Mouse (Mus musculus) forebrain, embryonic 11.5 days (tissue): ENCODE data around the gene Copg2. TPM values are rescaled to one million over a fixed set of nuclear protein-coding genes. Genes with fewer than 3 reads are reported as not detected.

Experiments
- ATAC-seq: fragments of 200-750 bp; cut with Nextera tagmentation; replicated peaks from 2 replicates; pipeline ENCODE4 v1.8.0; 2017; ENCODE audit warnings: moderate TSS enrichment; ENCODE audit not compliant: low FRiP score
- DNase-seq: peaks from one replicate; pipeline ENCODE4 v3.0.0-alpha.2; 2017; ENCODE audit warnings: low spot score
- H3K27ac ChIP-seq: fragments of 300-500 bp; sonication (generic); 2 replicates; pipeline ENCODE4 v1.5.1; 2014; ENCODE audit warnings: low read depth, low read length
- H3K27me3 ChIP-seq: fragments of 300-500 bp; sonication (generic); 2 replicates; pipeline ENCODE4 v1.6.1; 2014; ENCODE audit warnings: mild to moderate bottlenecking, low read length, mixed read lengths; ENCODE audit not compliant: control insufficient read depth, insufficient read depth
- H3K36me3 ChIP-seq: fragments of 300-500 bp; sonication (generic); 2 replicates; pipeline ENCODE4 v1.6.1; 2014; ENCODE audit warnings: mild to moderate bottlenecking, low read length, moderate library complexity, mixed read lengths; ENCODE audit not compliant: control insufficient read depth, insufficient read depth
- H3K4me1 ChIP-seq: fragments of 300-500 bp; sonication (generic); replicated peaks from 2 replicates; pipeline ENCODE4 v1.6.1; 2014; ENCODE audit warnings: low read length, mixed read lengths; ENCODE audit not compliant: control insufficient read depth, insufficient read depth
- H3K4me2 ChIP-seq: fragments of 300-500 bp; sonication (generic); 2 replicates; pipeline ENCODE4 v1.6.1; 2014; ENCODE audit warnings: low read depth, mild to moderate bottlenecking, low read length, moderate library complexity, mixed read lengths; ENCODE audit not compliant: severe bottlenecking
- H3K4me3 ChIP-seq: fragments of 300-500 bp; sonication (generic); 2 replicates; pipeline ENCODE4 v1.5.1; 2014; ENCODE audit warnings: low read depth, low read length
- H3K9ac ChIP-seq: fragments of 300-500 bp; sonication (generic); 2 replicates; pipeline ENCODE4 v1.6.1; 2014; ENCODE audit warnings: low read length
- H3K9me3 ChIP-seq: fragments of 300-500 bp; sonication (generic); 2 replicates; pipeline ENCODE4 v1.6.1; 2016; ENCODE audit warnings: low read length, mixed read lengths; ENCODE audit not compliant: control insufficient read depth
- WGBS: fragments of 180-500 bp; shearing (Covaris S2); extraction: QIAGEN DNeasy Blood & Tissue Kit; methylation state at CpG from one replicate; pipeline ENCODE4 v1.1.7; 2014; 5-methylcytosine and 5-hydroxymethylcytosine counted together
- polyA plus RNA-seq: library from polyadenylated mRNA; unstranded; fragments of >200 nt; fragmentation: Nextera tagmentation; extraction: Ambion mirVana; gene quantifications from 2 replicates; pipeline ENCODE4 v1.2.1, GENCODE M21; 2014

The Copg2 gene
- polyA plus RNA-seq, 1 experiment from 2014 or later: 44.5 TPM

GRCm38 (mm10) chr6:30904033-30904432, 7.4 kb upstream of the Copg2 start:
- H3K4me1 ChIP-seq: no peaks in the 10 kb centered on the region
- H3K4me3 ChIP-seq: no peak overlapping the region
- H3K27ac ChIP-seq: no peak overlapping the region
- no peaks in the 10 kb centered on the region for H3K9me3 ChIP-seq
- no peak overlapping the region for H3K4me2 ChIP-seq
- H3K27me3 ChIP-seq: no peaks in the 10 kb centered on the region
- no peak overlapping the region for H3K9ac ChIP-seq
- no peak for ATAC-seq
- no peak for DNase-seq
- 61% methylated on average over 3 of the region's 3 CpGs for WGBS
- H3K36me3 ChIP-seq: no peaks in the 10 kb centered on the region

- Histone ChIP-seq H3K4me1 (peaks cover 5% of the 10 kb centered on the region), H3K36me3 (no peaks in the 10 kb centered on the region), H3K4me3 (no peak overlapping the region), H3K4me2 (no peak overlapping the region; the same call in 1 of the 2 replicates), H3K9ac (no peak overlapping the region), H3K27ac (no peak overlapping the region), H3K27me3 (no peaks in the 10 kb centered on the region), H3K9me3 (no peaks in the 10 kb centered on the region)
- WGBS: 74% methylated on average over 6 of the region's 6 CpGs
- ATAC-seq (no peak), DNase-seq (no peak)
Observed at GRCm38 (mm10) chr6:30897520-30897919, 926 bp upstream of the Copg2 start.

- Histone ChIP-seq H3K27ac (peak overlapping the region; percentile 97), H3K9ac (peak overlapping the region; percentile 82), H3K27me3 (no peaks in the 10 kb centered on the region), H3K4me2 (peak overlapping the region; percentile 53), H3K36me3 (no peaks in the 10 kb centered on the region), H3K4me3 (peak overlapping the region; percentile 60), H3K9me3 (no peaks in the 10 kb centered on the region), H3K4me1 (peaks cover 5% of the 10 kb centered on the region)
- 23% methylated on average over 8 of the region's 8 CpGs for WGBS
- ATAC-seq (no peak), DNase-seq (no peak)
Observed at GRCm38 (mm10) chr6:30896986-30897327, 363 bp upstream of the Copg2 start.

- Histone ChIP-seq H3K9me3 (no peaks in the 10 kb centered on the region), H3K36me3 (no peaks in the 10 kb centered on the region; the same call in 1 of the 2 replicates), H3K4me3 (peak overlapping the region; percentile 60), H3K27ac (peak overlapping the region; percentile 97), H3K9ac (peak overlapping the region; percentile 82), H3K27me3 (no peaks in the 10 kb centered on the region), H3K4me2 (peak overlapping the region; percentile 53), H3K4me1 (peaks cover 5% of the 10 kb centered on the region)
- ATAC-seq (no peak; the same call in 1 of the 2 replicates), DNase-seq (no peak)
- 26% methylated on average over 3 of the region's 3 CpGs for WGBS
Observed at GRCm38 (mm10) chr6:30895819-30896194, 787 bp downstream of the Copg2 start.

- DNase-seq (no peak), ATAC-seq (no peak)
- no peaks in the 10 kb centered on the region for H3K27me3 ChIP-seq
- H3K4me1 ChIP-seq: peaks cover 5% of the 10 kb centered on the region
- no peaks in the 10 kb centered on the region for H3K9me3 ChIP-seq
- H3K27ac ChIP-seq: no peak overlapping the region
- no peak overlapping the region for H3K4me2 ChIP-seq
- no peaks in the 10 kb centered on the region; the same call in 1 of the 2 replicates for H3K36me3 ChIP-seq
- H3K9ac ChIP-seq: no peak overlapping the region
- 86% methylated on average over 4 of the region's 4 CpGs for WGBS
- H3K4me3 ChIP-seq: no peak overlapping the region
Observed at GRCm38 (mm10) chr6:30893081-30893480, 3.5 kb downstream of the Copg2 start.

GRCm38 (mm10) chr6:30891761-30892160, 4.8 kb downstream of the Copg2 start:
- DNase-seq (no peak), ATAC-seq (no peak)
- Histone ChIP-seq H3K9ac (no peak overlapping the region), H3K9me3 (no peaks in the 10 kb centered on the region), H3K4me1 (peaks cover 2% of the 10 kb centered on the region; the same call in 1 of the 2 replicates), H3K36me3 (no peaks in the 10 kb centered on the region; the same call in 1 of the 2 replicates), H3K27ac (no peak overlapping the region), H3K4me2 (no peak overlapping the region), H3K27me3 (no peaks in the 10 kb centered on the region), H3K4me3 (no peak overlapping the region)

- Histone ChIP-seq H3K27ac (no peak overlapping the region), H3K27me3 (no peaks in the 10 kb centered on the region), H3K36me3 (no peaks in the 10 kb centered on the region; the same call in 1 of the 2 replicates), H3K9ac (no peak overlapping the region), H3K4me1 (no peaks in the 10 kb centered on the region), H3K9me3 (no peaks in the 10 kb centered on the region), H3K4me3 (no peak overlapping the region), H3K4me2 (no peak overlapping the region)
- no peak for DNase-seq
- 86% methylated on average over 3 of the region's 3 CpGs for WGBS
- no peak for ATAC-seq
Observed at GRCm38 (mm10) chr6:30884856-30885255, 11.7 kb downstream of the Copg2 start.

GRCm38 (mm10) chr6:30883491-30883890, 13.1 kb downstream of the Copg2 start:
- no peaks in the 10 kb centered on the region for H3K27me3 ChIP-seq
- ATAC-seq: no peak
- no peaks in the 10 kb centered on the region for H3K9me3 ChIP-seq
- 92% methylated on average over 4 of the region's 4 CpGs for WGBS
- H3K4me2 ChIP-seq: no peak overlapping the region
- no peak overlapping the region for H3K27ac ChIP-seq
- H3K36me3 ChIP-seq: no peaks in the 10 kb centered on the region; the same call in 1 of the 2 replicates
- no peak overlapping the region for H3K9ac ChIP-seq
- DNase-seq: no peak
- H3K4me3 ChIP-seq: no peak overlapping the region
- no peaks in the 10 kb centered on the region for H3K4me1 ChIP-seq

GRCm38 (mm10) chr6:30876661-30877060, 19.9 kb downstream of the Copg2 start:
- H3K4me1 ChIP-seq: no peaks in the 10 kb centered on the region
- no peak overlapping the region for H3K9ac ChIP-seq
- H3K36me3 ChIP-seq: no peaks in the 10 kb centered on the region; the same call in 1 of the 2 replicates
- no peak for DNase-seq
- H3K27me3 ChIP-seq: no peaks in the 10 kb centered on the region
- H3K27ac ChIP-seq: no peak overlapping the region
- no peak for ATAC-seq
- no peak overlapping the region for H3K4me3 ChIP-seq
- no peaks in the 10 kb centered on the region for H3K9me3 ChIP-seq
- H3K4me2 ChIP-seq: no peak overlapping the region
